Mouse (Mus musculus) liver, embryonic 15.5 days (tissue): ENCODE results near the gene Irf9. TPM values are rescaled to one million over a fixed set of nuclear protein-coding genes. Genes with fewer than 3 reads are reported as not detected.

Experiments
- ATAC-seq: fragments of 200-750 bp; cut with Nextera tagmentation; 2 replicates; pipeline ENCODE4 v1.8.0; 2017; ENCODE audit warnings: moderate number of reproducible peaks, mild to moderate bottlenecking, moderate library complexity; ENCODE audit not compliant: insufficient read depth
- H3K27ac ChIP-seq: fragments of 300-500 bp; sonication (generic); replicated peaks from 2 replicates; pipeline ENCODE4 v1.5.1; 2015; ENCODE audit warnings: mild to moderate bottlenecking, inconsistent platforms
- H3K27me3 ChIP-seq: fragments of 300-500 bp; sonication (generic); 2 replicates; pipeline ENCODE4 v1.6.1; 2015; ENCODE audit warnings: mild to moderate bottlenecking, inconsistent platforms
- H3K36me3 ChIP-seq: fragments of 300-500 bp; sonication (generic); replicated peaks from 2 replicates; pipeline ENCODE4 v1.6.1; 2015; ENCODE audit warnings: moderate library complexity, mild to moderate bottlenecking, inconsistent platforms
- H3K4me1 ChIP-seq: fragments of 300-500 bp; sonication (generic); replicated peaks from 2 replicates; pipeline ENCODE4 v1.6.1; 2015; ENCODE audit warnings: inconsistent platforms
- H3K4me2 ChIP-seq: fragments of 300-500 bp; sonication (generic); 2 replicates; pipeline ENCODE4 v1.6.1; 2015; ENCODE audit warnings: moderate library complexity, mild to moderate bottlenecking, inconsistent platforms
- H3K4me3 ChIP-seq: fragments of 300-500 bp; sonication (generic); replicated peaks from 2 replicates; pipeline ENCODE4 v1.5.1; 2015; ENCODE audit warnings: mild to moderate bottlenecking, inconsistent platforms
- H3K9ac ChIP-seq: fragments of 300-500 bp; sonication (generic); 2 replicates; pipeline ENCODE4 v1.6.1; 2015; ENCODE audit warnings: moderate library complexity, mild to moderate bottlenecking, inconsistent platforms
- H3K9me3 ChIP-seq: fragments of 300-500 bp; sonication (generic); replicated peaks from 2 replicates; pipeline ENCODE4 v1.6.1; 2016; ENCODE audit warnings: inconsistent platforms
- WGBS: fragments of 180-500 bp; shearing (Covaris S2); methylation state at CpG from one replicate; pipeline ENCODE4 v1.1.7; 2015; ENCODE audit warnings: mixed read lengths; ENCODE audit not compliant: insufficient replicate concordance; 5-methylcytosine and 5-hydroxymethylcytosine counted together
- polyA plus RNA-seq: library from polyadenylated mRNA; unstranded; fragments of >200 nt; fragmentation: Nextera tagmentation; extraction: Ambion mirVana; gene quantifications from 2 replicates; pipeline ENCODE4 v1.2.1, GENCODE M21; 2015

Gene Irf9
- polyA plus RNA-seq, 1 experiment from 2014 or later: 20.9 TPM

DNA sequence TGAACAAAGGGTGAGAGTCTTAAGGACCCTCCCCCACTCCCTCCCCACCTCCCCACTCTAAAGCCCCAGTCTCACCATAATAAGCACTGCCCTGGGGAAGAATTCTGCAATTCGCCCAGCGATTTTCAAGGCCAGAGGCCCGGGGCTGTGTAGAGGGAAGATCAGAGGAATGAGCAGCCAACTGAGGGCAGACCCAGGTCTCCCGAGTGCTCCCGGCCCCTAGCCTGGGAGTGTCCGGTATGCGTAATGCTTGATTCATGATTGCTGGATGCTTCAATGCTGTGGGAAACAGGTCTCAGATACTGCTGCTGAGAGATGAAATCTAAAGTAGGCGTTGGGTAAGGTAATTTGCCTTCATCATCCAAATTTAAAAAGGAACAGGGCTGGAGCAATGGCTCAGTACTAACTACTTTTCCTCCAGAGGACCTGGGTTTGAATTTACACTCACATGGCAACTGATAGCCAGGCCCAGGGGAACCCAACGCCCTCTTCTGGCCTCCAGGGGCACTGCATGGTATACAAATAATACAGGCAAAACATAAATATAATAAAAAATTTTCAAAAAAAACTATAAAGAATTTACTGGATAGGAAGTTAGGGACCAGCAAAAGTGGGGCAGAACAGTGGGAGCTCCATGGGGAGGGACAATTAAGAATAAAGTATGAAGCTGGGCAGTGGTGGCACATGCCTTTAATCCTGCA lies 21.2 kb upstream of the Irf9 start:
- no peaks in the 10 kb centered on the region for H3K27me3 ChIP-seq
- ATAC-seq: no peak
- H3K4me3 ChIP-seq: no peak overlapping the region
- no peaks in the 10 kb centered on the region for H3K9me3 ChIP-seq
- H3K4me2 ChIP-seq: no peak overlapping the region
- WGBS: 73% methylated on average over 9 of the region's 9 CpGs
- peaks cover 72% of the 10 kb centered on the region for H3K4me1 ChIP-seq
- 0 out of 2 replicates have a peak overlapping the region, but pooled peaks have one; percentile 10 for H3K27ac ChIP-seq
- H3K36me3 ChIP-seq: peaks cover 31% of the 10 kb centered on the region
- H3K9ac ChIP-seq: no peak overlapping the region

DNA sequence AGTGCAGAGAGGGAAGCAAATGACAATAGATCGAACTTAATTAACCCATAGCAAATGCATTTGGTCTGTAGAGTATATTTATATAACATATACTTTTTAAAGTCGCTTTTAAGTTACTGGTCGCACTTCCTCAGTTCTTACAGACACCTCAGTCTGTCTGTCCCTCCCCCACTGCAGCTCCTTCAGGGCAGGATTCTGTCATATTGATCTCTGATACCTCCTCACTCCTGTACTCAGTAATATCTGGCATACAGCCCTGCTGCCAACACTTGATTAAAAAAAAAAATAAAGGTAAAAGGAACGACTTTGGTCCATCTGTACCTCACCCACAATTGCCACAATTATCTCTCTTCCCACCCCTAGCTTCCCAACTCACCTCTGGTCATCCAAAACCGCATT lies 19.1 kb upstream of the Irf9 start:
- Histone ChIP-seq H3K36me3 (peaks cover 48% of the 10 kb centered on the region), H3K4me3 (peak overlapping the region; percentile 75), H3K9ac (peak overlapping the region; percentile 74), H3K27ac (peak overlapping the region; percentile 98), H3K4me1 (peaks cover 61% of the 10 kb centered on the region), H3K4me2 (peak overlapping the region; percentile 94), H3K27me3 (no peaks in the 10 kb centered on the region), H3K9me3 (no peaks in the 10 kb centered on the region)
- WGBS: 18% methylated on average over 5 of the region's 5 CpGs
- no peak for ATAC-seq

DNA sequence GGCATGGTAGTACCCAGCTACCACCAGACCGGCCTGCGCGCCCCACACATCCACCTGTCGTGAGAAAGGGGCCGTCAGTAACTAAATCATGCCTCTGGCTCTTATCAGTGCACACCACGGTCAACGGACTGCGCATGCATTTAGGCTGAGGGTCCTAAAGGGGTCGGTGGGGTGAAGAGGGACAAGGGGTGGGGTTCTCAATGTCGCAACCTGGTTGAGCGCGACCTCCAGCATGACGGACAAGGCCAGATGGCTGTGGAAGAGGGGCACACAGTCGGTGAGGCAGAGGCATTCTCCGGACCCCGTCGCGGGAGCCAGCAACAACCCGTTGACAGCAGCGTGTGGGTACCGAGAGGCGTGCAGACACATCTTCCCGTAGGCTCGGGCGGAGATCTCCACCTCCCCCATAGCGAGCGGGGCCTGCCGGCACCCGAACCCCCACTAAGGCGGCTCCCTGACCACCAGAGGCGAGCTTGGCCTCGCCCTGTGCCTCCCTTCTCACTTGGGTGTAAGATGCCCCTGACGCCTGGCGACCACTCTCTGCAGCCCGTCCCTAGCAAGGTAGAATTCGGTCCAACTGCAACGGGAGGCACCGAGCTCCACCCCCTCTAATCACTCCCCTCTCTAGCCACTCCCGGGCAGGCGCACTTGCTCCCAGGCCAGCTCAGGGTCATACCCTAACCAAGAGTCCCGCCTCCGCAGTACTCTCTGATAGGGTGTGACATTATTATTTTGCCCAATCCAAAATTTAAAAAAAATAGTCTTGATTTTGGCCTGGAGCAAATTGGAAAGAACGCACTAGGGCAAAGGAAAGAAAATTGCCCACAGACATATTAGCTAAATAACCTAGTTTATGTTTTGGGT lies 18.4 kb upstream of the Irf9 start, which contains the start of gene Emc9:
Gene Emc9 (minus strand): TSS at position 601 of the 864 bp plus-strand sequence.
- peak; percentile 96 for ATAC-seq
- Histone ChIP-seq H3K4me3 (peak within 1 kb of the TSS; percentile 75), H3K36me3 (peaks cover 46% of the 10 kb centered on the region), H3K4me2 (peak within 1 kb of the TSS; percentile 94), H3K9ac (peak within 1 kb of the TSS; percentile 74), H3K27me3 (no peaks in the 10 kb centered on the region), H3K4me1 (peaks cover 63% of the 10 kb centered on the region), H3K27ac (peak within 1 kb of the TSS; percentile 98), H3K9me3 (no peaks in the 10 kb centered on the region)
- WGBS: under 1% methylated on average over 43 of the region's 43 CpGs

DNA sequence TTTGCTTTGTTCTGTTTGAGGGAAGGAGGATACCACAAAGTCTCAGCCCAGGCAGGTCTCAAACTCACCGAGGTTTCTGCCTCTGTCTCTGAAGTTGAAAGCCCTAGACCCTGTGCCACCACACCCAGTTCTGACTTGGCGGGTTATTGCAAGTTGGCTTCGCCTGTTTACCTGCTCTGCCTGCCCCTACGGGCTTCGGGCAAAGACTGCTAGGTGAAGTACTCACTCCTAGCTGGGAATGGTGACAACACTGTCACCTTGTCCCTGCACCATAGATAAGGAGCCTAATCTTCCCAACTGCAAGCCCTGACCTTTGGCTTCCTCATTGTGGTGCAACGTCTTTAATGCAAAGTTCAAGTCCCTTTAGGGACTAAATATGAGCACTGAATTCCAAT lies 17.8 kb upstream of the Irf9 start:
- H3K27ac ChIP-seq: peak overlapping the region; percentile 98
- no peaks in the 10 kb centered on the region for H3K27me3 ChIP-seq
- ATAC-seq: peak; percentile 65
- H3K9ac ChIP-seq: peak overlapping the region; percentile 74
- peaks cover 69% of the 10 kb centered on the region for H3K4me1 ChIP-seq
- H3K4me3 ChIP-seq: peak overlapping the region; percentile 75
- 9% methylated on average over 6 of the region's 6 CpGs for WGBS
- peak overlapping the region; percentile 94 for H3K4me2 ChIP-seq
- no peaks in the 10 kb centered on the region for H3K9me3 ChIP-seq
- H3K36me3 ChIP-seq: peaks cover 39% of the 10 kb centered on the region

DNA sequence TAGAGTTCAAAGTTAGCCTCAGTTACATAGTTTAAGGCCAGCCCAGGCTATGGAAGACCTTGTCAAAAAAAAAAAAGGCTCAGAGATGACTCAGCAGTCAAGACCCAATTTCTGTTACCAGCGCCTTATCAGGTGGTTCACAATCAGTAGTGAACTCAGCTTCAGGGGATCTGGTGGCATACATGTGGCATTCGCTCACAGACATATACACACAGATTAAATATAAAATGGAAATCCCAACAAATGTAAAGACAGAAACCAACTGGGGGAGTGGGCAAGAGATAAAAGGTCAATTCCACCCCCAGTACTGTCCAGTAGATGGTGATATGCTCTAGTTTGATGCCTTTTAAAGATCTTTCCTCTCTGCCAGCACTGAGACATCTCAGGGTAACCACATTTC lies 17.2 kb upstream of the Irf9 start:
- peak; percentile 32 for ATAC-seq
- WGBS: 16% methylated on average over 2 of the region's 2 CpGs
- H3K4me3 ChIP-seq: peak overlapping the region; percentile 75

DNA sequence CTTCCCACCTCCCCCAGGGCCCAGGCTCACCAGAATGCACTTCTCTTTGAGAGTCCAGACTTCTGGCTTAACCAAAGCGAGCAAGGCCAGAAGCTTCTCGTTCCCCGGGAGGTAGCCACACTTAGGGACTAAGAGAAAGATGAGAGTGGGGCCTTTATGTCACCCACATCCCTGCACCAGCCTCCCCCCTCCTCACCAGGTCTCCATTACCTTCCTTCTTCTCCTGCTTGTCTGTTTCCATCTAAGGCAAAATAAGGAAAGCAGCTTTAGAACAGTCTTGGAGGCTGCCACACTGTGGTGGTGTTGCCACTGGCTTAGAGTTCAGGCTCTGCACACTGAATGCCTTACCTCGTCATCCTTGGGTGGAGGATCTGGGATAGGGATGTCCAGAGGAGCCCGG lies 14.1 kb upstream of the Irf9 start:
- Histone ChIP-seq H3K4me3 (no peak overlapping the region), H3K27me3 (no peaks in the 10 kb centered on the region), H3K4me1 (peaks cover 71% of the 10 kb centered on the region), H3K4me2 (peak overlapping the region; percentile 94; the same call in 1 of the 2 replicates), H3K27ac (no peak overlapping the region), H3K36me3 (peaks cover 23% of the 10 kb centered on the region), H3K9me3 (no peaks in the 10 kb centered on the region), H3K9ac (no peak overlapping the region; the same call in 1 of the 2 replicates)
- ATAC-seq: no peak
- 91% methylated on average over 5 of the region's 5 CpGs for WGBS

More for the DNA sequence above, 17.2 kb upstream of the Irf9 start:
- Histone ChIP-seq H3K27me3 (no peaks in the 10 kb centered on the region), H3K36me3 (peaks cover 34% of the 10 kb centered on the region), H3K9me3 (no peaks in the 10 kb centered on the region), H3K4me2 (peak overlapping the region; percentile 94), H3K4me1 (peaks cover 67% of the 10 kb centered on the region), H3K27ac (peak overlapping the region; percentile 98), H3K9ac (peak overlapping the region; percentile 74)

DNA sequence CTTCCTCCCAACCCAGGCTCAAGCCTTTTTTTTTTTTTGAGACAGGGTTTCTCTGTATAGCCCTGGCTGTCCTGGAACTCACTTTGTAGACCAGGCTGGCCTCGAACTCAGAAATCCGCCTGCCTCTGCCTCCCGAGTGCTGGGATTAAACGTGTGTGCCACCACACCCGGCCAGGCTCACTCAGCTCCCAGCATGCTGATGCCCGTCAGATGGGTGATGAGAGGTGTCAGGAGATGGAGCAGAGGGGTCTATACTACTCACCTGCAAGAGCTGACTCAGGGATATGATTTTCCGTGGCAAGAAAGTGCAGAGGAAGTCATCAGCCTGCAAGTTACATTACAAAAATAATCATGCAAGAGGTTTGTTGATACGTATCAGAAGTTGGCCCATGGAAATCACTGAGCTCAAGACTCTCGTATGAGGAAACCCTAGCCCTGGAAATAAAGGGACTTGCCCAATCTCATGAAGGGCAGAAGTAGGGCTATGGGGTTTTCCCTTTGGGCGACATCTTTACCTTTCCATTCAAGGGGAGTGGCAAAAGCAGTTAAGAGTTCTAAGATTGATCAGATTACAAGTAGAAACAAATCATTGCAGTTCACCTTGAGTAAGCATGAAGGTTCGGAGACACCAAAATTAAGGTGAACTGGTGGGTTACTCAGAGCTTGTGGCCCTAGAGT lies 13.5 kb upstream of the Irf9 start:
- peak overlapping the region; percentile 99 for H3K27ac ChIP-seq
- peak overlapping the region; percentile 93 for H3K4me3 ChIP-seq
- peaks cover 30% of the 10 kb centered on the region for H3K36me3 ChIP-seq
- H3K9ac ChIP-seq: peak overlapping the region; percentile 96
- 67% methylated on average over 11 of the region's 11 CpGs for WGBS
- H3K27me3 ChIP-seq: no peaks in the 10 kb centered on the region
- peak overlapping the region; percentile 94 for H3K4me2 ChIP-seq
- H3K4me1 ChIP-seq: peaks cover 66% of the 10 kb centered on the region
- no peak for ATAC-seq
- no peaks in the 10 kb centered on the region for H3K9me3 ChIP-seq

DNA sequence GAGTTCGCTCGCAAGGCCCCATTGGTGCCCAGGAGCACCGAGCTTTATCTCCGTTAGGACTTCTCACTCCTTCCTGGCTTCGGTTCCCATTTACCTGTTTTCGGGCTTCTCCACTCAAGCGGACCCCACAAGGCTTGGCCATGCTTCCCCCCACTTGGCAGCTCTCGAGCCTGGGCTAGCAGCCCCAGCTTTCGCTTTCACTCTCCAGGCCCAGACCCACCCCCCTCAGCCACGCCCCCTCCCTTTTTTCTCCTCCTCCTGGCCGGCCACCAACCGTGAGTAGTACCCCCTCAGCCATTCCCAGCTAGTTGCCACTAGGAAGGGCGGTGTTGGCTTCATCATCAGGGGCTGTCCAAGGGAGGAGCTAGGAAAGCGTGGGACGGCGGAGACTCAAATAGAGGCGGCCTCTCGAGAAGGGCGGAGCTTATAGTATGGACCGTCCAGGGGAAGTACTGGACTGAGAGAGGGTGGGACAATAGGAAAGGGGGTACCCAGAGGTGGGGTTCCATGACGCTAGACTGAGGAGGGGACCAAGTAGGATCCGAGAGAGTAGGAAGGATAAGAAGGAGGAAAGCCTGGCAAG lies 12.5 kb upstream of the Irf9 start, which contains the start of gene Psme2:
Gene Psme2 (minus strand): TSS at position 366 of the 583 bp plus-strand sequence.
- under 1% methylated on average over 22 of the region's 22 CpGs for WGBS
- Histone ChIP-seq H3K27ac (peak within 1 kb of the TSS; percentile 99), H3K4me3 (peak within 1 kb of the TSS; percentile 93), H3K36me3 (peaks cover 39% of the 10 kb centered on the region), H3K27me3 (no peaks in the 10 kb centered on the region), H3K9ac (peak within 1 kb of the TSS; percentile 96), H3K4me2 (peak within 1 kb of the TSS; percentile 94), H3K4me1 (peaks cover 59% of the 10 kb centered on the region), H3K9me3 (no peaks in the 10 kb centered on the region)
- ATAC-seq: peak; percentile 88

DNA sequence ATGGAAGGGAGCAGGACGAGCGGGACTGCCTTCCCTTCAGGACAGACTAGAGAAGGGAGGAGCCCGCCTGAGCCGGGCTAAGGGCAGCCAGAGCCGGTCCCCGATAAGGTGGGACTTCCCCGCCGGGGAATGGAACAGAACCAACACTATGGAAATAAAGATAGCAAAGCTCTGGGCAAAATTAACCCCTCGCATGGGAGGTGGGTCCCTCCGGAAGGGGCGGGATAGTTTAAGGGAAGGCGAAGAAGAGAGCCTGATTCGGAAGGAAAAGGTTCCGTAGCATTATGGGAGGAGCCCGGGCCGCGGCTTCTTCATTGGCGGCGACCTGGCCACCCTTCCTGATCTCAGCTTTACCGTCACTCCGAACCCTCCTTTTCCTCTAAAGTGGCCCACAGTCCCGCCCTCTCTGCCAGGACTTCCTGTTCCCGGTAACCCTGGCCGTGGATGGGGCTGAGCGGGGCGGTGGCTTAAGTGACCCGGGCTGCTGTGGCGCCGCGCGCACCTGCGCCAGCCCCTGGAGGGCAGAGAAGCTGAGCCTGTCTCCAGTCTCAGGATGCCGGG lies 12.0 kb upstream of the Irf9 start, which contains the start of gene Rnf31:
Gene Rnf31 (plus strand): TSS at position 378 of the 561 bp plus-strand sequence.
- Histone ChIP-seq H3K4me2 (peak within 1 kb of the TSS; percentile 94), H3K27ac (peak within 1 kb of the TSS; percentile 99), H3K4me3 (peak within 1 kb of the TSS; percentile 93), H3K36me3 (peaks cover 45% of the 10 kb centered on the region), H3K9me3 (no peaks in the 10 kb centered on the region), H3K9ac (peak within 1 kb of the TSS; percentile 96), H3K4me1 (peaks cover 53% of the 10 kb centered on the region), H3K27me3 (no peaks in the 10 kb centered on the region)
- 0% methylated on average over 33 of the region's 33 CpGs for WGBS
- peak; percentile 90 for ATAC-seq

DNA sequence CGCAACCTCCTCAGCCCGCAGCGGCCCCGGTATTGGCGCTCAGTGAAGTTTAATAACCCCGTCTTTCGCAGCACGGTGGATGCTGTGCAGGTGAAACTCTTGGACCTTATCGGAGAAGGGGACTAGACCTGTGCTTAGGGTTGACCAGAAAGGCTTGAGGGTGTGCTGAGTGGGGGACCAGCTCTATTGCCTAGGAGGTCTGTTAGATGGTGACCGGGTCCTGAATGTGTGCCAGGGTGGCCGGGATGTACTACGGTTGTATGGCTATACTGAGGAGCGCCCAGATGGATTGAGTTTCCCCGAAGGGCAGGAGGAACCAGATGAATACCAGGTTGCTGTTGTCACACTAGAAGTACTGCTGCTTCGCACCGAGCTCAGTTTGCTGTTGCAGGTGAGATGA lies 11.1 kb upstream of the Irf9 start:
- Histone ChIP-seq H3K27me3 (no peaks in the 10 kb centered on the region), H3K4me2 (peak overlapping the region; percentile 94), H3K9me3 (no peaks in the 10 kb centered on the region), H3K4me1 (peaks cover 46% of the 10 kb centered on the region), H3K36me3 (peaks cover 49% of the 10 kb centered on the region), H3K4me3 (peak overlapping the region; percentile 93), H3K27ac (peak overlapping the region; percentile 99), H3K9ac (peak overlapping the region; percentile 96)
- ATAC-seq: no peak
- 3% methylated on average over 16 of the region's 16 CpGs for WGBS
